Mouse (Mus musculus): ENCODE results near the gene Tubb1. TPM values are rescaled to one million over a fixed set of nuclear protein-coding genes. Genes with fewer than 3 reads are reported as not detected.

Tubb1 gene
- total RNA-seq, 2 experiments from 2014 or later, result 0.14 TPM; not detected in 1

GRCm38 (mm10) chr2:174487005-174487404, 36.5 kb downstream of the Tubb1 start:
- no peak for DNase-seq

GRCm38 (mm10) chr2:174492858-174493257, 42.4 kb downstream of the Tubb1 start:
- DNase-seq, result no peak
- intact Hi-C loops (cut with DNase I; ENCODE audit: low total_unique reads), result no loop called here

More at GRCm38 (mm10) chr2:174487005-174487404, 36.5 kb downstream of the Tubb1 start:
- intact Hi-C loops (cut with DNase I; ENCODE audit: low total_unique reads), result no loop called here

GRCm38 (mm10) chr2:174500814-174501503, 50.5 kb downstream of the Tubb1 start:
- intact Hi-C loops (cut with DNase I; ENCODE audit: low total_unique reads), result no loop called here
- DNase-seq, result no peak

GRCm38 (mm10) chr2:174501517-174501916, 51.0 kb downstream of the Tubb1 start:
- intact Hi-C loops (cut with DNase I; ENCODE audit: low total_unique reads), result no loop called here

GRCm38 (mm10) chr2:174502321-174502720, 51.8 kb downstream of the Tubb1 start:
- no peak for DNase-seq
- intact Hi-C loops (cut with DNase I; ENCODE audit: low total_unique reads), result no loop called here

More at GRCm38 (mm10) chr2:174501517-174501916, 51.0 kb downstream of the Tubb1 start:
- no peak for DNase-seq

GRCm38 (mm10) chr2:174502831-174503460, 52.5 kb downstream of the Tubb1 start:
- DNase-seq, result no peak
- intact Hi-C loops (cut with DNase I; ENCODE audit: low total_unique reads), result no loop called here

Other genes with a start within 250 kb of the Tubb1 start
- 1,000 to 10,000 TPM; 1,660 to 1,705 TPM for gene Gnas, start 166.4 kb upstream of the Tubb1 start, total RNA-seq (2021)
- 1 to 10 TPM; 3.1 to 3.2 TPM for gene Gm20721, start 104.0 kb upstream of the Tubb1 start, total RNA-seq (2021)
- gene Nelfcd, start 34.9 kb upstream of the Tubb1 start, total RNA-seq (2021), result 10 to 100 TPM; 28.5 to 29.4 TPM
- 10 to 100 TPM; 35.9 to 46.1 TPM for gene Ctsz, start 11.7 kb upstream of the Tubb1 start, total RNA-seq (2021)
- gene Atp5e, start 13.4 kb downstream of the Tubb1 start, total RNA-seq (2021), result 1,000 to 10,000 TPM; 1,038 to 1,188 TPM
- 10 to 100 TPM; 54.1 to 62.6 TPM for gene Prelid3b, start 22.4 kb downstream of the Tubb1 start, total RNA-seq (2021)
- under 1 TPM in 1 of 2 experiments, not detected in 1; 0.02 TPM for gene Zfp831, start 192.8 kb downstream of the Tubb1 start, total RNA-seq (2021)